Mouse (Mus musculus) hindbrain, embryonic 16.5 days (tissue): Measurements from ENCODE around the gene Ago4. TPM values are rescaled to one million over a fixed set of nuclear protein-coding genes. Genes with fewer than 3 reads are reported as not detected.
"Not testable (repeated sequence)": the region's sequence is repeated elsewhere in the genome, so short reads cannot be mapped to it uniquely, and the experiment has no call there.

ENCODE experiments used
- ATAC-seq: fragments of 200-750 bp; cut with Nextera tagmentation; 2 replicates; pipeline ENCODE4 v1.8.0; 2017; ENCODE audit warnings: moderate TSS enrichment, moderate library complexity
- H3K27ac ChIP-seq: fragments of 300-500 bp; sonication (generic); 2 replicates; pipeline ENCODE4 v1.5.1; 2014; ENCODE audit warnings: low read depth, mild to moderate bottlenecking, control low read depth, low read length, moderate library complexity
- H3K27me3 ChIP-seq: fragments of 300-500 bp; sonication (generic); replicated peaks from 2 replicates; pipeline ENCODE4 v1.6.1; 2014; ENCODE audit warnings: low read length; ENCODE audit not compliant: control insufficient read depth, insufficient read depth
- H3K36me3 ChIP-seq: fragments of 300-500 bp; sonication (generic); 2 replicates; pipeline ENCODE4 v1.6.1; 2014; ENCODE audit warnings: mild to moderate bottlenecking, low read length, moderate library complexity, mixed read lengths; ENCODE audit not compliant: control insufficient read depth, insufficient read depth
- H3K4me1 ChIP-seq: fragments of 300-500 bp; sonication (generic); 2 replicates; pipeline ENCODE4 v1.6.1; 2014; ENCODE audit warnings: low read depth, low read length; ENCODE audit not compliant: control insufficient read depth, insufficient read depth
- H3K4me2 ChIP-seq: fragments of 300-500 bp; sonication (generic); 2 replicates; pipeline ENCODE4 v1.6.1; 2014; ENCODE audit warnings: mild to moderate bottlenecking, low read length, control low read depth, moderate library complexity
- H3K4me3 ChIP-seq: fragments of 300-500 bp; sonication (generic); 2 replicates; pipeline ENCODE4 v1.5.1; 2014; ENCODE audit warnings: mild to moderate bottlenecking, low read length, control low read depth, moderate library complexity
- H3K9ac ChIP-seq: fragments of 300-500 bp; sonication (generic); 2 replicates; pipeline ENCODE4 v1.6.1; 2014; ENCODE audit warnings: low read depth, mild to moderate bottlenecking, control low read depth, low read length, moderate library complexity
- H3K9me3 ChIP-seq: fragments of 300-500 bp; sonication (generic); 2 replicates; pipeline ENCODE4 v1.6.1; 2014; ENCODE audit warnings: mild to moderate bottlenecking, low read length, moderate library complexity; ENCODE audit not compliant: control insufficient read depth
- WGBS: fragments of 180-500 bp; shearing (Covaris S2); extraction: QIAGEN DNeasy Blood & Tissue Kit; methylation state at CpG from one replicate; pipeline ENCODE4 v1.1.7; 2014; 5-methylcytosine and 5-hydroxymethylcytosine counted together
- polyA plus RNA-seq: library from polyadenylated mRNA; unstranded; fragments of >200 nt; fragmentation: Nextera tagmentation; extraction: Ambion mirVana; gene quantifications from 2 replicates; pipeline ENCODE4 v1.2.1, GENCODE M21; 2015

Ago4 gene
- polyA plus RNA-seq, 1 experiment from 2014 or later = 6.0 TPM

GRCm38 (mm10) chr4:126553685-126554084, 20.4 kb upstream of the Ago4 start:
- no peaks in the 10 kb centered on the region for H3K9me3 ChIP-seq
- 95% methylated on average over 1 of the region's 1 CpGs for WGBS
- no peak for ATAC-seq
- H3K36me3 ChIP-seq = no peaks in the 10 kb centered on the region
- no peak overlapping the region for H3K9ac ChIP-seq
- no peaks in the 10 kb centered on the region for H3K27me3 ChIP-seq
- H3K4me1 ChIP-seq = peaks cover 6% of the 10 kb centered on the region; the same call in 1 of the 2 replicates
- H3K4me3 ChIP-seq = no peak overlapping the region
- H3K27ac ChIP-seq = no peak overlapping the region
- no peak overlapping the region for H3K4me2 ChIP-seq

GRCm38 (mm10) chr4:126553105-126553504, 19.8 kb upstream of the Ago4 start:
- ATAC-seq = no peak

GRCm38 (mm10) chr4:126552136-126552535, 18.9 kb upstream of the Ago4 start:
- 77% methylated on average over 7 of the region's 7 CpGs for WGBS
- ATAC-seq = no peak
- no peak overlapping the region for H3K9ac ChIP-seq
- no peaks in the 10 kb centered on the region for H3K36me3 ChIP-seq
- peaks cover 4% of the 10 kb centered on the region; the same call in 1 of the 2 replicates for H3K4me1 ChIP-seq
- H3K4me2 ChIP-seq = no peak overlapping the region
- no peak overlapping the region for H3K27ac ChIP-seq
- no peaks in the 10 kb centered on the region for H3K27me3 ChIP-seq
- H3K9me3 ChIP-seq = no peaks in the 10 kb centered on the region
- H3K4me3 ChIP-seq = no peak overlapping the region

More at GRCm38 (mm10) chr4:126553105-126553504, 19.8 kb upstream of the Ago4 start:
- 61% methylated on average over 8 of the region's 8 CpGs for WGBS
- no peak overlapping the region for H3K4me3 ChIP-seq
- no peak overlapping the region for H3K9ac ChIP-seq
- no peak overlapping the region for H3K27ac ChIP-seq
- no peaks in the 10 kb centered on the region for H3K36me3 ChIP-seq
- peaks cover 6% of the 10 kb centered on the region; the same call in 1 of the 2 replicates for H3K4me1 ChIP-seq
- H3K27me3 ChIP-seq = no peaks in the 10 kb centered on the region
- no peak overlapping the region for H3K4me2 ChIP-seq
- H3K9me3 ChIP-seq = no peaks in the 10 kb centered on the region

GRCm38 (mm10) chr4:126546183-126546582, 12.9 kb upstream of the Ago4 start:
- no peak for ATAC-seq
- 86% methylated on average over 2 of the region's 2 CpGs for WGBS
- Histone ChIP-seq H3K36me3 (no peaks in the 10 kb centered on the region), H3K4me3 (no peak overlapping the region), H3K4me2 (no peak overlapping the region), H3K9ac (no peak overlapping the region), H3K9me3 (no peaks in the 10 kb centered on the region), H3K4me1 (no peaks in the 10 kb centered on the region), H3K27me3 (no peaks in the 10 kb centered on the region), H3K27ac (no peak overlapping the region)

- no peak overlapping the region for H3K27ac ChIP-seq
- H3K9ac ChIP-seq = no peak overlapping the region
- H3K4me2 ChIP-seq = no peak overlapping the region
- no peak overlapping the region for H3K4me3 ChIP-seq
- H3K9me3 ChIP-seq = no peaks in the 10 kb centered on the region
- H3K27me3 ChIP-seq = no peaks in the 10 kb centered on the region
- ATAC-seq = no peak
- H3K36me3 ChIP-seq = no peaks in the 10 kb centered on the region
- WGBS = 80% methylated on average over 5 of the region's 7 CpGs
- H3K4me1 ChIP-seq = no peaks in the 10 kb centered on the region
These were observed 12.4 kb upstream of the Ago4 start for GRCm38 (mm10) chr4:126545703-126546102.

DNA sequence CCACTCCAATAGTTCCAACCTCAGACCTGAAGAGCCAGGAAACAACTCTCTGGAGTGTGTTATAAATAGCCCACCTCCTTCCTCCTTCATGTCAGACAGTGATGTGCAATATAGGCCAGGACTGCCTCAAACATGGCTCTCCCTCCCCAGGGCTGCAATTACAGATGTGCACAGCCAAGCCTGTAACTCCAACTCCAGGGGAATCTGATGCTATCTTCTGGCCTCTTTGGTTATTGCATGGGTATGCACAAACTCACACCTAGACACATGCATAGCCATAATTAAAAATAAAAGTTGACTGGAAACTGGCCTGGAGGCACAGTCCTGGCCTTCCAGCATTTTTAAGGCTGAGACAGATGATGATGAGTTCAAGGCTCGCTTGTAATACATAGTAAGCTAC, 11.7 kb upstream of the Ago4 start:
- Histone ChIP-seq H3K4me2 (no peak overlapping the region), H3K9me3 (no peaks in the 10 kb centered on the region), H3K27me3 (no peaks in the 10 kb centered on the region), H3K4me3 (no peak overlapping the region), H3K27ac (no peak overlapping the region), H3K36me3 (no peaks in the 10 kb centered on the region), H3K4me1 (no peaks in the 10 kb centered on the region), H3K9ac (no peak overlapping the region)
- WGBS = 67% methylated on average over 1 of the region's 1 CpGs
- ATAC-seq = no peak

- Histone ChIP-seq H3K27ac (no peak overlapping the region), H3K4me2 (no peak overlapping the region), H3K4me3 (no peak overlapping the region), H3K27me3 (no peaks in the 10 kb centered on the region), H3K36me3 (no peaks in the 10 kb centered on the region), H3K9me3 (no peaks in the 10 kb centered on the region), H3K9ac (no peak overlapping the region), H3K4me1 (no peaks in the 10 kb centered on the region)
- 77% methylated on average over 7 of the region's 7 CpGs for WGBS
- ATAC-seq = no peak
These were observed 9.6 kb upstream of the Ago4 start for GRCm38 (mm10) chr4:126542838-126543237.

- Histone ChIP-seq H3K27me3 (no peaks in the 10 kb centered on the region), H3K4me3 (no peak overlapping the region), H3K9ac (no peak overlapping the region), H3K4me1 (no peaks in the 10 kb centered on the region), H3K36me3 (no peaks in the 10 kb centered on the region), H3K4me2 (no peak overlapping the region), H3K27ac (no peak overlapping the region), H3K9me3 (no peaks in the 10 kb centered on the region)
- ATAC-seq = no peak
- 91% methylated on average over 3 of the region's 3 CpGs for WGBS
These were observed 7.3 kb upstream of the Ago4 start for GRCm38 (mm10) chr4:126540487-126541071.

DNA sequence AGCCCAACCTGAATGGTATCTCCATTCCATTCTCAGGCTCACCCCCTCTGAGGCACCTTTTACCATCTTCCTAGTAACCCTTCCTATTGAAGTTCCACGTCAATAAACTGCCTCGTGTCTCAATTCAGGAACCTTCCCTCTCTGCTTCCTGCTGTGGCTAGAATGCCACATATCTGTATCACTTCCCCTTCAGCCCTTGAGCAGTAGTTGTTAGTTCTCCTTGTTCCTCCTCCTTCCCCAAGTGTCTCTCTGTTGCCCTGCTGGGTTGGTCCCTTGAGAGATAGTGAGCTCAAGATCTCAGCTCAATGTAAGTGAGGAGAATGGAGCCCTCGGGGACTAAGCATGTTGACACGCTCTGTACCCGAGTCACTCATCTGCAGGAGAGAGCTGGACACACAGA, 3.6 kb upstream of the Ago4 start:
- no peak for ATAC-seq
- Histone ChIP-seq H3K36me3 (no peaks in the 10 kb centered on the region), H3K4me3 (no peak overlapping the region), H3K27ac (no peak overlapping the region), H3K9ac (no peak overlapping the region), H3K4me2 (no peak overlapping the region), H3K9me3 (no peaks in the 10 kb centered on the region), H3K4me1 (peaks cover 7% of the 10 kb centered on the region), H3K27me3 (no peaks in the 10 kb centered on the region)
- 76% methylated on average over 5 of the region's 5 CpGs for WGBS

GRCm38 (mm10) chr4:126535631-126536030, 2.4 kb upstream of the Ago4 start:
- not testable (repeated sequence) for H3K4me3 ChIP-seq, H3K27ac ChIP-seq, H3K36me3 ChIP-seq, H3K27me3 ChIP-seq, H3K9ac ChIP-seq, H3K4me2 ChIP-seq, H3K9me3 ChIP-seq, ATAC-seq
- H3K4me1 ChIP-seq = peaks cover 13% of the 10 kb centered on the region
- 89% methylated on average over 7 of the region's 7 CpGs for WGBS
